In the genomic region with DNA sequence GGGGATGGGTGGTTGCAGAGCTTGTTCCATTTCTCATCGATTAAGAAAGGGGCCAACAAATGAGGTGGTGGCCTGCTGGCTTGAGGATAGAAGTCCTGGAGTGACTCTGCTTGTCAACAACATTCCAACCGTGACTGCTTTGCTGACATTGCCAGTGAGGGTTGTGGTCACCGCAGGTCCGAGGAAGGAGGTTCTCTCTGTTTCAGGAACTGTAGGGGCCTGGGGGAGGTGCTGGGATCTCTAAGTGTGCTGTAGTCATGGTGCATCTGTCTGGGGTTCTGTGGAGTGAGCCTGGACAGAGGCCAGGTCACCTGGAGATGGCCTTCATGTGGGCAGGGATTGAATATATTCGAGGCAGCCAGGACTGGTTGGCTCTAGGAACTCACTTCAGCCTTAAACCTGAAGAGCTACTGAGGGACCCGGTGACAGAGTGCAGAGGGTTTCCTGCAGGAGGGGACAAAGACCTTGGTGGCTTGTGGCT, we compare ENCODE assay signal across 8 mouse cellular contexts. TPM values are rescaled to one million over a fixed set of nuclear protein-coding genes. Genes with fewer than 3 reads are reported as not detected.
A peak's percentile ranks its signal among the peaks of the same experiment; 100 is the strongest.
DNase-seq lines count a peak whose midpoint lies in the region; ATAC-seq lines count a peak whose summit lies in the region.
"Had no signal": no experiment of that assay in that cellular context is flagged by ENCODE, and none has a peak within 500 bp of the region (broad histone marks: within the 10 kb centered on the region; RNA-seq: fewer than 3 reads in every experiment).

No protein-coding gene starts in this region.

- no peak for DNase-seq in heart, postnatal 14 days
- DNase-seq in neural tube, embryonic 10.5 days (ENCODE audit: extremely low spot score, low spot score), result no peak
- no peak for DNase-seq in adrenal gland, adult 18-20 months (ENCODE audit: low spot score in 2 of 2)
- no peak for DNase-seq in adrenal gland, postnatal 25 days

- peak overlapping the region; percentile 86 for H3K27ac ChIP-seq in heart, embryonic 13.5 days (replicated peaks)
- H3K27ac ChIP-seq in neural tube, embryonic 15.5 days (replicated peaks), result 0 out of 2 replicates have a peak overlapping the region, but pooled peaks have one; percentile 9
- H3K27ac ChIP-seq in heart, embryonic 16.5 days (ENCODE audit: low read length), result peak overlapping the region; percentile 82
- H3K27ac ChIP-seq: macrophage had no signal

- intact Hi-C loops in heart, postnatal 14 days (cut with DNase I), result no loop called here

- no peak overlapping the region for H3K4me3 ChIP-seq in heart, embryonic 13.5 days
- H3K4me3 ChIP-seq in neural tube, embryonic 15.5 days (replicated peaks), result no peak overlapping the region
- H3K4me3 ChIP-seq in heart, embryonic 16.5 days (ENCODE audit: low read length), result no peak overlapping the region

- H3K4me2 ChIP-seq in heart, embryonic 13.5 days, result peak overlapping the region; percentile 49
- H3K4me2 ChIP-seq in neural tube, embryonic 15.5 days, result no peak overlapping the region
- peak overlapping the region; percentile 31 for H3K4me2 ChIP-seq in heart, embryonic 16.5 days (ENCODE audit: low read depth, low read length)

- H3K9ac ChIP-seq in heart, embryonic 13.5 days, result peak overlapping the region; percentile 37
- no peak overlapping the region for H3K9ac ChIP-seq in neural tube, embryonic 15.5 days (replicated peaks)
- peak overlapping the region; percentile 43 for H3K9ac ChIP-seq in heart, embryonic 16.5 days (ENCODE audit: low read length)

- H3K9me3 ChIP-seq in heart, embryonic 13.5 days, result no peaks in the 10 kb centered on the region
- H3K9me3 ChIP-seq in neural tube, embryonic 15.5 days (replicated peaks), result no peaks in the 10 kb centered on the region
- no peaks in the 10 kb centered on the region for H3K9me3 ChIP-seq in heart, embryonic 16.5 days (replicated peaks; ENCODE audit: control insufficient read depth, low read length)

- H3K4me1 ChIP-seq in heart, embryonic 13.5 days, result peaks cover 99% of the 10 kb centered on the region
- peaks cover 88% of the 10 kb centered on the region for H3K4me1 ChIP-seq in neural tube, embryonic 15.5 days
- peaks cover 90% of the 10 kb centered on the region for H3K4me1 ChIP-seq in heart, embryonic 16.5 days (ENCODE audit: control insufficient read depth, insufficient read depth, low read length)

- ATAC-seq in heart, embryonic 13.5 days (ENCODE audit: extremely low read depth, insufficient number of reproducible peaks, low FRiP score, low TSS enrichment), result no peak
- ATAC-seq in neural tube, embryonic 15.5 days (ENCODE audit: low FRiP score), result no peak
- ATAC-seq in heart, embryonic 16.5 days (replicated peaks; ENCODE audit: extremely low read depth, insufficient read depth, low FRiP score), result peak; percentile 19; the same call in 1 of the 2 replicates

- no peaks in the 10 kb centered on the region for H3K27me3 ChIP-seq in heart, embryonic 13.5 days (replicated peaks)
- no peaks in the 10 kb centered on the region for H3K27me3 ChIP-seq in neural tube, embryonic 15.5 days (replicated peaks)
- H3K27me3 ChIP-seq in heart, embryonic 16.5 days (ENCODE audit: control insufficient read depth, insufficient read depth, low read length), result no peaks in the 10 kb centered on the region

- H3K36me3 ChIP-seq in heart, embryonic 13.5 days, result no peaks in the 10 kb centered on the region
- H3K36me3 ChIP-seq in neural tube, embryonic 15.5 days, result no peaks in the 10 kb centered on the region
- no peaks in the 10 kb centered on the region for H3K36me3 ChIP-seq in heart, embryonic 16.5 days (ENCODE audit: control insufficient read depth, insufficient read depth)

- WGBS in heart, embryonic 13.5 days, result 12% methylated on average over 6 of the region's 6 CpGs
- 49% methylated on average over 6 of the region's 6 CpGs for WGBS in neural tube, embryonic 15.5 days
- 16% methylated on average over 6 of the region's 6 CpGs for WGBS in heart, embryonic 16.5 days

RNA-seq across cellular contexts. Expression of gene Gramd4, which starts 25.8 kb away (rescaled TPM):
- 11.9 and 12.2 TPM in 2 replicates for polyA plus RNA-seq in heart, embryonic 13.5 days (2015; fragmentation: Nextera tagmentation; extraction: Ambion mirVana)
- 10 to 100 TPM; 32.4 to 35.0 TPM for total RNA-seq in heart, postnatal 14 days (2021)
- polyA plus RNA-seq in neural tube, embryonic 15.5 days (2015; fragmentation: Nextera tagmentation; extraction: Ambion mirVana), result 25.4 and 25.8 TPM in 2 replicates
- 18.7 and 22.2 TPM in 2 replicates for polyA plus RNA-seq in heart, embryonic 16.5 days (2015; fragmentation: Nextera tagmentation; extraction: Ambion mirVana)
- 10 to 100 TPM; 12.7 to 14.6 TPM for total RNA-seq in adrenal gland, adult 18-20 months (2021)
- 10.1 and 17.4 TPM in 2 replicates for total RNA-seq in adrenal gland, postnatal 25 days (2021)

RNA-seq across cellular contexts. Expression of gene Celsr1, which starts 49.7 kb away (rescaled TPM):
- polyA plus RNA-seq in heart, embryonic 13.5 days (2015; fragmentation: Nextera tagmentation; extraction: Ambion mirVana), result 1.3 and 1.4 TPM in 2 replicates
- 10 to 100 TPM in 1 of 2 experiments, 1 to 10 TPM in 1; 10.0 to 11.5 TPM for total RNA-seq in heart, postnatal 14 days (2021)
- polyA plus RNA-seq in neural tube, embryonic 15.5 days (2015; fragmentation: Nextera tagmentation; extraction: Ambion mirVana), result 0.88 and 1.4 TPM in 2 replicates
- 1.7 TPM in 2 replicates for polyA plus RNA-seq in heart, embryonic 16.5 days (2015; fragmentation: Nextera tagmentation; extraction: Ambion mirVana)
- total RNA-seq in adrenal gland, adult 18-20 months (2021), result 1 to 10 TPM; 2.9 to 3.7 TPM
- 6.9 and 8.7 TPM in 2 replicates for total RNA-seq in adrenal gland, postnatal 25 days (2021)
- polyA plus RNA-seq: macrophage had no signal

Comparison
In these comparisons a context has a peak if more than half of its experiments do, and no peak if none do; other contexts are left out.
1. H3K27ac ChIP-seq: peak in every context shown above with its lines; median percentile 86 in heart, embryonic 13.5 days; 82 in heart, embryonic 16.5 days; 9 in neural tube, embryonic 15.5 days.